Mouse (Mus musculus) testis, postnatal 10 days (tissue): ENCODE measurements at regions not wholly inside any gene's neighbourhood (a gene's known extent, or its start where the extent isn't known, plus 50 kb on each side); places are given as distances from the start of the nearest gene placed in this dataset.

Source experiments
- DNase-seq: peaks from one replicate; pipeline ENCODE4 v3.0.0; 2021; ENCODE audit warnings: low spot score

DNA sequence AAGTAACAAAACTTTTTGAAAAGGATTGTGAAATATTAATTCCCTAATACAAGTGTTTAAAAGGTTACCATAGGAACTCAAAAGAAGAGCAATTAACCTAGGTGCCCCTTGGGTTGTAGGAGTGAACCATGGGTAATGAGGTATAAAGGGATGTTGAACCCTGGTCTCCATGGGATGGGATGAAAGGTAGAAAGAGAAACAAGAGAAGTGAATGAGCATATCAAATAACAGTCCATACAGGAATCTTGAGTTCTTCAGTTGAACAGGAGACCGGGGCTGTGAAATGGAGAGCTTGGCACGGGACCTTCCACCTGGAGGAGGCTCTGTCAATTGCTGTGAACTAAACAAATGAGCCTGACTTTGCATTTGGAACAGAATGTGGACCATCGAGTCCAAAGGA lies 449.6 kb upstream of the Meis1 start:
- no peak for DNase-seq

DNA sequence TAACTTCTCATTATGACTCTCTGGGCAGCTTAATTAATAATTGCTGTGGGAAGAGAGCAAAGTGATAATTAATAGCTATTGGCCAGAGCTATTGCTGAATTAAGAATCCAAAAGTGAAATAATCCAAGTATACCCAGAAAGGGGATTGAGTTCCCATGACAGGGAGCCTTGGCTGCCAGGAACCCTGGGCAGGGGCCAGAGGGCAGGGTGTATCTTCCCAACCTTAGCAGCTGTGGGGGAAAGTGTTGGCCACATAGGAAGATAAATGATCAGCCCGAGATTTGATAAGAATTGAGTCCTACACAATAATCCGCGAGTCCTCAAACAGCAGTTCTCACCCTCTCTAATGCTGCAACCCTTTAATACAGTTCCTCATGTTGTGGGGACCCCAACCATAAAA lies 450.0 kb upstream of the Meis1 start:
- no peak for DNase-seq

GRCm38 (mm10) chr11:19470648-19471341 lies 452.0 kb upstream of the Meis1 start:
- DNase-seq = no peak

DNA sequence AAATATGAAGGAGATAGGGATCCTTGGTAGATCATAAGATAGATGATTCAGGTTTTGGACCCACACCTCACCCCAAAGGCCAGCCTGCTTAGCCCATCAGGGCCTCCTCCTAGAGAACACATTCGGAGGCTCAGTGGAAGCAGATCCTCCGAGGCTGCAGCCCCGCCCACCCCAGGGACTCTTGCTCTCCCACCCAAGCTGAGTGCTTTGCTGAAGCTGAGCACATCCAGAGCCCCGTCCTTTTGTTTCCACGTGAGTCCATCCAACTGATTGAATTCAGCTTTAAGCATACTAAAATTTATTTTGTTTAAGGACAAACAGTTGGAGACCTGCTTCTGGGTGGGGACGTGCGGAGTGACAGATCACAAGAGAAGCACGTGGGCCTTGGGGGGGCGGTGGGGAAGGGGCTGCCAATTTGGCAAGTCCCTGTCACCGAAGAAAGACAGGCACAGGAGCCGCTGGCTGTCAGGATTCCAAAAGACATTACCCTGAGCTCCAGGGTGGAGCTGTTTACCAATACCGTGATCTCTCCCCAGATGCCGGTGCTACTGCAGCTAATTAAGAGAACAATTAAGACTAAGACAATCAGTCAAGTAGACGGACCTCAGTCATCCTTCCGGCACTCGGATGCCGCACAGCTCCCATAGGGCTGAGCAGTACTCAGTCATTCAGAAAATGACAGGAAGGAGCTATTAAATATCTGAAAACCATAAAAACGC lies 448.9 kb upstream of the Spred2 start:
- no peak for DNase-seq

DNA sequence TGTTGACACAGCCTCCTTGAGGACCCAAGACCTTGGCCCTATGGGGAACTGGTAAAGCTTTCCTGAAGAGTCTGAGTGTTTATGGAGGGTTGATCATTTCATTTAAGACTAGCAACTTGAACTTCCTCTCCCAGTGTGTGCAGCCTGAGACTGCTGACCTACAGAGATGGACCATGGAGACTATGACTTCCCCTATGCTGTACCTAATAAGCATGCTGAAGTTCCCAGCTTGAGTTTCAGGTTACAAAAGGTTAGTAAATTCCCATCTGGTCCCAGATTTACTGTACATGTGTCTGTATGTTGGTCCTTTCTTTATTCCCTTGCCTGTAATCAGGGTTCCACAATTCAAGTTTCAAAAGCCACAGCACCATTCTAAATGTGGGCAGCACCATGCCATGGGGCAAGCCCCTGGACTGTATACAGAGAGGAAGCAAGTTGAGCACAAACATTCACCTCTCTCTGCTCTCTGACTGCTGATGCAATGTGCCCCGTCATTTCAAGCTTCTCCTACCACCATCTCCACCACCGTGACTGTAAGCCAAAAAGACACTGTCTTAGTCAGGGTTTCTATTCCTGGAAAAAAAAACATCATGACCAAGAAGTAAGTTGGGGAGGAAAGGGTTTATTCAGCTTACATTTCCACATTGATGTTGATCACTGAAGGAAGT lies 431.0 kb upstream of the Spred2 start:
- no peak for DNase-seq

GRCm38 (mm10) chr11:19521721-19522120 lies 402.5 kb upstream of the Spred2 start:
- DNase-seq = no peak

GRCm38 (mm10) chr11:19523853-19524487 lies 400.2 kb upstream of the Spred2 start:
- no peak for DNase-seq

- no peak for DNase-seq
Measured at GRCm38 (mm10) chr11:19529126-19529525, 395.0 kb upstream of the Spred2 start.

GRCm38 (mm10) chr11:19530652-19531051 lies 393.5 kb upstream of the Spred2 start:
- no peak for DNase-seq

DNA sequence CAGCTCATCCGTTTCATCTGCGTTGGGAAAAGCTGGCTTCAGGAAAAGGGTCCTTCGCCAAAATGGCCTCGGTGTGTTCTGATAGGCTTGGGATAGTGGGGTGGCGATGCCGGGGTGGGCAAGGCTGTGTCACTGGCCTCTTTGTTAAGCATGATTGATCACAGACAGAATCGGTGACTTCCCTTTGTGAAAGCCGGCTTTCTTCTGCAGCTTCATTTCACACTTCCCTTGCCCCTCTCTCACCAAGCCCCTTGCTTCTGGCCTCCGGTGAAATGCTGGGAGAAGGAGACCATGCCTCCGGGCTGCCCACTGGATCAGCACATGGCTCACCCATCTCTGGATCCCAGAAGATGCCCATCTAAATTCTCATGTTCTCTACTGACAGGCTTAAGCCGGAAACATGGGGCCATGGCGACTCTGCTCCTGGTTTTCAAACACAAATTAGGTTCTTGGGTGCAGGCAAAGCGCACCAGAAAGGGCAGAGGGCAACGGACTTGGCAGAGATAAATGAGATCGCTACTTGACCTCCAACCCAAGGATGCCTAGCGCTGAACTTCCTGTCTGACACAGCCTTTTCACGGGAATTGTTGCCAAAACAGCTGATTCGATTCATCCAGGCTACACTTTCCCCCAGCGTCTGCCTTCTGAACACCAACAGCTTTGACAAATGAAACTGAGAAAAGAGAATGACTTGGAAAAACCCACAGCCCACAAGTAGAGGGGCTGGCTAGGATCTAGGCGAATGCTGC lies 392.7 kb upstream of the Spred2 start:
- no peak for DNase-seq

DNA sequence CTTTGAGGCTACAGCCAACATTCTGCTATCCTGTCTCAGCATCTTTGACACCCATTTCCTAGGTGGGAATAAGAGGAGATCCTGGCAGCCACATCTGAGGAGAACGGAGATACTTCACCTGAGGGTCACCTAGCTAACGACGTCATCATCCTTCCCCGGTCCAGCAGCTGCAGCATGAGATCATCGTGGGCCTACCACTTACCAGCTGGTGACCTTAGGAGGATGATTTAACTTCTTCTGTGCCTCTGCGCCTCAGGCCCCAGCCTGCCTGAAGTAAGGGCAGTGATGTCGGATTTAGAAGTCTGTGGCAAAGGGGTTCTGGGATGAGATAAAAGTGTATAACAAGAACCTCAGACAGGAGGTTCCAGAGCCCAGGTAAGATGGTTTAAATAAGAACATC lies 391.3 kb upstream of the Spred2 start:
- DNase-seq = no peak

DNA sequence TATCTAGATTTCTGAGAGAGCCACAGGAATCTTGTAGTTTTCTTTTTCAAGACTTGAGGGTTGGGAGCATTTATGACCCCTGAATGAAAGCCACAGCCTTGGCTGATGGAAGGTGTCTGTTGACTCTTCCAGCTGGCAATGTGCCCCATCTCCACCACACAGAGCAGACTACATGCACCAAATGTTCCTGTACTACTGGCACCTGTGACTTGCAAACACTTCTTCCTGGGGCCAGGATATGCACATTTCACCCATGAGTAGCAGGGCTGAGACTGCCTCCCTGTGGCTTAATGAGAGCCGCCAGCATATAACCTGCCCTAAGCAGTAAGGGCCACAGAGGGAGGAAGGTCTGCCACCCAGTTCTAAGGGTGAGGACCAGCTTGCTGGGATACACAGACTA lies 390.5 kb upstream of the Spred2 start:
- DNase-seq = no peak

GRCm38 (mm10) chr11:19535215-19535614 lies 389.0 kb upstream of the Spred2 start:
- no peak for DNase-seq

GRCm38 (mm10) chr11:19546226-19546625 lies 377.9 kb upstream of the Spred2 start:
- DNase-seq = no peak

DNA sequence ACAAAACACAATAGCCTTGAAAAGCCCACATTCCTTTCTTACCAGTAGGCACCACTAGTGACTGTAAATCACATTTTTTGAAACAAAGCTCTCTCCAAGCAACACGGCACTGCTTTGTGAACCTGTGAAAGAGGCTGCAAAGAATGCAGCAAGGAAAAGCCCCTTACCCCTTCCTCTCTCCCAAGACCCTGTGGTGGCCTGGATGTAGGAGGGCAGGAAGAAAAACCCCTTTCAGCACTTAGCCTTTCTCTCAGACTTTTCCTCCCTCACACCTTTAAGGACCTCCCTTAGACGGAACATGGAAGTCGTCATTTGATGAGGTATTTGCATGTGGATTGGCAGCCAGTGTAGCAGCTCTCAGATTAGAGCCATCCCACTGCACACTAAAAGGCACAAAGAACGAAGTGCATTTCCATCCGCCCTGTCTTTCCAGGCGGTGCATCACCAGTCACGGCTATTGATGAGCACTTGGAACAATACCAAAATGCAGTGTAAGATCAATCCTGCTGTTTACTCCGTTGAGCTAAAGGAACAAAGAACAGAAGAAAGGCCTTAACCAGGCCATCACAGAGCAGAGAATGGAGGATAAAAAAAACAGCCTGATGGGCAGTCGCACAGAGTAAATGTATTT lies 369.7 kb upstream of the Spred2 start:
- no peak for DNase-seq

DNA sequence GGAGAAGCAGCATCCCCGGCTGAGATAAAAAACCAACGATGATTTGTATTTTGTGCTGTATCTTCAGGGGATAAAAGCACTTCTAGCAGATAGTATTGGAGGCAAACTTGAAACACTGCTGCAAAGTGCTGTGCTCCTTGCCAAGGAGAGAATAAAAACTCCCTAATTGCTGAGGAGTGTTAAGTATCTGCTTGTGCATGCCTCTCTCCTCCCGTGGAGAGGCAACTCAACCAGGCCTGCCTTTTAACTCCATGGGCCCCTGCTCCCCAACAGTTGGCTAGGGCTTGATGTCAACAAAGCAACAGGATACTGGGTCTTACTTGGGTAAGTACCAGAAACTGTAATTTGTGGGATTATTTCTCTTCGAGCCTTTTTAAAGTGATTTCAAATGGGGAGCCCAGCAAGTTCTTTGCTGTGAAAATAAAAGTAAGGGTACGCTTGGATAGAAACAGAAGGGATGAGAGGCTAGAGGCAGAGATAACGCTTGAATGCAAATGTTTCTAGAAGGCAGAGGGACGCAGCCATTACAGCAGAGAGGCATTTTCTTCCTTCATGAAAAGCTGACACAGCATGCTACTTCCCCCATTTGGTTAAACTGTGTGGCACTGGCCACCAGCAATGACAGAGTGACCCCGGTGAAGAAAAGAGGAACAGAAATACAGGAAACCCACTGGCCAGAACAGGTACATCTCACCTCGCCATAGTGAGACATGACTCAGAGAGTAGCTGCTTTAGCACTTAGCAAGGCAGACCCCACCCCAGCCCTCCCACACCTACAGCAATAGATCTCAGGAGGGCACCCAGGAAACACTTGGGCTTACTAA lies 369.0 kb upstream of the Spred2 start:
- DNase-seq = no peak

DNA sequence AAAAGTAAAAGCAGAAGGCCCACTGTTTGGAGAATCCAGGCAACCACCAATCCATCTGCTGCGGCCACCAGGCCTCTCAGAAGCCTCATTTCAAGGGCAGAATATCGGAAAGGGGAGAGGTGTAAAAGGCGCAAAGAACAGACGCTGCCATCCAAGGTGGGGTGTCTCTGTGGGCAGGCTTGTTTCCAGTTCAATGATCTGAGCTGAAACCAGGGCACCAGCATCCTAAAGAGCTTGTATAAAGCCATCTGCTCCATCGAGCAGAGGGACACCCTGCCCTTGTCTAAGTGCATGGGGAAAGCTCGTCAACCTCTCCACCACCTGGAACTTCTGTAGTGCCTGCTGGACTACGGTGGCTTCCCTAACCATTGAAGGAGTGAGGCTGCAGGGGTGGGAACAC lies 363.7 kb upstream of the Spred2 start:
- DNase-seq = no peak

DNA sequence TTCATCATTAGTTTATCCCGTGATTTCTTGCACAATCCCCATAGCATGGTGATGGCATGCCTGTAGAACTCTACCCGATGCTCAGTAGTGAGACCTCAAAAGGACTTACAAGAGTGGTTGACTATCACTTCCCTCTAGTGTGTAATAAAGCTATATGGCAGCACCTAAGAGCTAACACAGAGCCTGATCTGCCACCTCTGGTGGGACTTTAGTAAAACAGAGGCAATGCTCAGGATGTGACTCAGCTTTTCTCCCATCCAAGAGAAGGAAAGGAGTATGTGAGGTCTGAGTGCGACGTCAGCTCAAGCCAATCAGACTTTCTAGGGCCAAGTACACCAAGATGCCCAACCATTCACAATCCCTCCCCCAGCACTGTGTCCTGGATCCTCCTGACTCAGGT lies 361.5 kb upstream of the Spred2 start:
- DNase-seq = no peak

DNA sequence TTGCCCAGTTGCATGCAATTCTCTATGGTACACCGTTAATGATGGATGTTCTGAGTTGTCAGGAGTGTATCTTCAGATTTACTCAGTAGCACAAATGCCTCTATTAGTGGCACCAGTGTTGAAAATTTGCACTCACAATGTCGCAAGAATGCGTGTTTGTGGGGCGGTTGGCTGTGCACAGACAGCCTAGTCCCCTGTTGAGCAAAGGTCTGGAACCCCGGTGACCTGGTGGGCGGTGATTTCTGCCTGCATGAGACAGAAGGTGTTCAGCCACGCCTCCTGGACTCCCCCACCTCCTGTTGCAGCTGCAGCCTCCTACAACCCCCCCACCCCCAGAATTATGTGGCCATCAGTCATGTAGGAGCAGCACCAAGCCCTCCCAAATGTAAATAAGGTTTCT lies 338.9 kb upstream of the Spred2 start:
- no peak for DNase-seq

DNA sequence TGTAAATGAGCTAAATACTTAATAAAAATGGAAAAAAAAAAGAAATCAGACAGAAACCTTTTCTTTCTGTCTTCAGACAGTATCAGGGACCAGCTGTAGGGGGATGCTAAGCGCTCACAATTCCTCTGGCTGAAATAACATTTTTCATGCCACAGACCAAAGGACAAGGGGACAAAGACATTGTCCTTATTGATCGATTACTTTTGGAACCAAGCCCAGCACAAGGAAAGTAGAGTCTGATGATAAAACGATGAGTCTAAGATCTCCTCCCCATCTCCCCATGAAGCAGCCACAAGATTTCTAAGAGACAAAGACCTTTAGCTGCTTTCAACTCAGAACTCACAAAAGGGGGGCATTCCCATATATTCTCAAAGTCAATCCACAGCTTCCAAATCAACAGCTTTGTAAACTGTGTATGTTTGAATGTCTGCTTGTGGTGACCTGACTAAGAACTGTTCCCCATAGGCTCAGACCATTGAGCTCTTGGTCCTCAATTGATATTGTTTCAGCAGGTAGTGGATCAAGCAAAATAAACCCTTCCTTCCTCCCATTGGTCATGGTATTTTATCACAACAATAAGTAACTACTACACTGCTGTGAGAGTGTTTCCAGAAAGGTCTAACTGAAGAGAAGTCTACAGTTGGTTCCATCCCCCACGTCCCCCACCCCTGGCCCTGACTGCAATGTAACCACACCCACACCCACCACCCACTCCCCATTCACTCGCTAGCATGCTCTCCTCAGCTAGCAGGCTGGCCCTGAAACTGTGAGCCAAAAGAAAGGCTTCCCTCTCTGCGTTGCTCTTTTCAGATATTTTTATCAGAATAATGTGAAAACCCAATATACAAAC lies 331.4 kb upstream of the Spred2 start:
- DNase-seq = no peak
